Mouse (Mus musculus) heart, adult 2 months (tissue): ENCODE data around the gene Hist2h2aa1. TPM values are rescaled to one million over a fixed set of nuclear protein-coding genes. Genes with fewer than 3 reads are reported as not detected.
"Not testable (repeated sequence)": the region's sequence is repeated elsewhere in the genome, so short reads cannot be mapped to it uniquely, and the experiment has no call there.

Experiments
- DNase-seq, 2 experiments: peaks; one replicate each; pipeline ENCODE4 v3.0.0; 2021
- H3K27ac ChIP-seq: fragments of 200-600 bp; 2 replicates; pipeline ENCODE4 v1.8.1; 2022
- H3K27me3 ChIP-seq: fragments of 200-500 bp; 2 replicates; pipeline ENCODE4 v1.6.1; 2012; ENCODE audit warnings: mild to moderate bottlenecking, low read length, inconsistent platforms, mixed read lengths; ENCODE audit not compliant: control insufficient read depth, insufficient read depth
- H3K36me3 ChIP-seq: fragments of 200-500 bp; 2 replicates; pipeline ENCODE4 v1.6.1; 2012; ENCODE audit warnings: low read length, inconsistent platforms; ENCODE audit not compliant: control insufficient read depth, insufficient read depth
- H3K4me1 ChIP-seq: fragments of 200-500 bp; 2 replicates; pipeline ENCODE4 v1.6.1; 2011; ENCODE audit warnings: low read length; ENCODE audit not compliant: control insufficient read depth, insufficient read depth
- H3K4me3 ChIP-seq: fragments of 200-600 bp; 2 replicates; pipeline ENCODE4 v1.8.1; 2022
- H3K79me2 ChIP-seq: fragments of 200-500 bp; replicated peaks from 2 replicates; pipeline ENCODE4 v1.6.1; 2012; ENCODE audit warnings: mild to moderate bottlenecking, inconsistent platforms, low read length, moderate library complexity, mixed read lengths; ENCODE audit not compliant: control insufficient read depth, insufficient read depth
- H3K9ac ChIP-seq: fragments of 200-500 bp; 2 replicates; pipeline ENCODE4 v1.6.1; 2012; ENCODE audit warnings: low read depth, mild to moderate bottlenecking, control low read depth, inconsistent platforms, low read length, mixed read lengths
- CTCF ChIP-seq: fragments of 200-600 bp; IDR thresholded peaks from 2 replicates; pipeline ENCODE4 v1.8.1; 2022; ENCODE audit warnings: antibody characterized with exemption, mild to moderate bottlenecking, moderate library complexity
- EP300 ChIP-seq: fragments of 200-500 bp; IDR thresholded peaks from 2 replicates; pipeline ENCODE4 v1.6.1; 2011; ENCODE audit warnings: low read depth, low read length, control low read depth; ENCODE audit not compliant: insufficient read depth
- POLR2A ChIP-seq: fragments of 200-500 bp; IDR thresholded peaks from 2 replicates; pipeline ENCODE4 v1.6.1; 2011; ENCODE audit warnings: mild to moderate bottlenecking, low read depth, low read length, control low read depth; ENCODE audit not compliant: insufficient read depth
- WGBS: fragments of 180-500 bp; shearing (Covaris S2); methylation state at CpG from one replicate; pipeline ENCODE4 v1.1.7; 2018; 5-methylcytosine and 5-hydroxymethylcytosine counted together
- intact Hi-C: fragments of 180-260 bp; cut with DNase I; formaldehyde crosslinking; loops from one replicate; pipeline ENCODE4 v1.15.1; 2025
- polyA plus RNA-seq: library from polyadenylated mRNA; depleted of rRNA; stranded (reverse); fragments of >200 nt; gene quantifications from 2 replicates; pipeline ENCODE4 v1.2.3, GENCODE M21; 2012
- total RNA-seq, 2 experiments: library from RNA; stranded (reverse); gene quantifications; 2 replicates each; pipeline ENCODE4 v1.2.3; 2021

Hist2h2aa1 gene
- total and polyA plus RNA-seq, 3 experiments: 7.1 to 124 (median 13.0) TPM

DNA sequence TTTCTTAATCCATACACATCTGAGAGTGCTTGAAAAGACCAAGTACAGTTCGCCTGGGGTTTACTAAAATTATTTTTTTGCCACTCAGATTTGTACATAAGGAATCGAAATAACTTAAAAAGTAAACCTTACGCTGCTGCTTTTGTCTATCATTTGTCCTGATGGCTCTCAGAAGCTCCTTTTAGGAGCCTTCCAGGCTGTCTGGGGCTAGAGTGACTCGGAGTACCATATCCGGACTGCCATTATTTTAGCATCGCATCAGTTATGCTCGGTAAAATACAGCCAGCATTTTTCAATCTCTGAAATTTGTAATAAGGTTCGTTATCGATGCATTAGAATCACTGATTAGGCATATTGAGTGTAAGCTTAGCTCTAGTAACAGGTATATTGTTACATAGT lies 4.5 kb upstream of the Hist2h2aa1 start:
- 79% methylated on average over 9 of the region's 9 CpGs for WGBS
- Histone ChIP-seq H3K27me3 (no peaks in the 10 kb centered on the region), H3K9ac (no peak overlapping the region), H3K4me3 (peak overlapping the region; percentile 44), H3K4me1 (peaks cover 9% of the 10 kb centered on the region), H3K36me3 (peaks cover 8% of the 10 kb centered on the region), H3K79me2 (no peaks in the 10 kb centered on the region), H3K27ac (peak overlapping the region; percentile 89)
- TF ChIP-seq POLR2A: no peak
- intact Hi-C loops: no loop called here
- DNase-seq: no peak

DNA sequence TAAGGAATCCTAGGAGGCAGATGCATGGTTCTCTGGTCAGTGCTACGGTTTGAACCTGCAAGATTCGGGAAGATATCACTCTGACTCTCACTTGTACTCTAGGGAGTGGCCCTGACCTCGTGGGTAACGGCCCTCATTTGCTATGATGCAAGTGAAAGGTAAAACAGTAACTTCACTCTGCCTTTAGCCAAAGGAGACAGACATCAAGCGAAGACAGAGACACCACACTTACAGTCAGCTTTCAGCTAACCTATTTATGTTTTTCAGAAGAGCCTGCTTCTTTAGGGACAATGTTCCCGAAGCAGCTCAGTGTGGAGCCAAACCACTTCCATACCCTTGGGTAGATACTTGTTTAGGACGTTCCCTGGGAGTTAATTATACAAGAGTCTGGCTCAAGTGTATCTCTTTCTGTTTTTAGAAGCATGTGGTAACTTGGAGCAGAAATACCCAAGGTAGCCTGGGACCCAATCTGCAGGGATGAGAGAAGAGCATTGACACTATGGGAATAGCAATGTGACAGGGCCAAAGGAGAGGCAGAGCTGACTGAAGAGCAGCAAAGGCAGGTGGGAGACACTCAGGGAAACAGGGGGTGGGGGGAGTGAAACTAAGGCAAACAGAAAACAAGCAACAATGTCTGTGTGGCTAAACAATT lies 1.2 kb upstream of the Hist2h2aa1 start:
- TF ChIP-seq EP300: no peak
- TF ChIP-seq POLR2A: peak; percentile 10; the same call in 1 of the 2 replicates
- Histone ChIP-seq H3K4me3 (no peak overlapping the region; the same call in none of the 2 replicates), H3K27ac (peak overlapping the region; percentile 100), H3K9ac (peak overlapping the region; percentile 72), H3K36me3 (peaks cover 10% of the 10 kb centered on the region), H3K4me1 (peaks cover 9% of the 10 kb centered on the region), H3K27me3 (no peaks in the 10 kb centered on the region), H3K79me2 (no peaks in the 10 kb centered on the region)
- intact Hi-C loops: loop anchor here (2.0 kb wide), 1 partner anchor 19 kb away; the partner anchor contains the start of gene Hist2h4
- WGBS: 66% methylated on average over 7 of the region's 7 CpGs
- DNase-seq: peak in 1 of 2 experiments; percentile 24

DNA sequence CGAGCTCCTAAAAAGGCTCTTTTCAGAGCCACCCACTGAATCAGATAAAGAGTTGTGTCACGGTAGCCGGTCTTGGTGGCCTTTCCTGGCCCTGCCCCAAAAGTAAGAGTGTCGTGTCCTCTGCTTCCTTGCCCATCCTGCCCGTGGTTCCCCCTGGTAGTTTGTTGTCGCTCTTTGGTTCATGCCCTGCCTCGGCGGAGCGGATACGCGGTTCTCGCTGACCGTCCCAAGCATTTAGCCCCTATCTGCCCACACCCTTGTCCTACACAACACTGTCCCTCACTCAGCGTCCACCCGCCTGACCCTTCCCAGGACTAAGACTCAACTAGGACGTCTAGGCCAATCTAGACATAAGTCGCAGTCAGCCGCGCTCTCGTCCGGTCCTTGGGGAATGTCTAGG lies 721 bp downstream of the Hist2h2aa1 start:
- H3K4me1 ChIP-seq, H3K36me3 ChIP-seq, H3K79me2 ChIP-seq, H3K27ac ChIP-seq, intact Hi-C loops, H3K27me3 ChIP-seq, DNase-seq: not testable (repeated sequence)
- H3K4me3 ChIP-seq: peak overlapping the region; percentile 30; the same call in 1 of the 2 replicates
- WGBS: under 1% methylated on average over 10 of the region's 21 CpGs
- peak overlapping the region; percentile 78 for H3K9ac ChIP-seq

DNA sequence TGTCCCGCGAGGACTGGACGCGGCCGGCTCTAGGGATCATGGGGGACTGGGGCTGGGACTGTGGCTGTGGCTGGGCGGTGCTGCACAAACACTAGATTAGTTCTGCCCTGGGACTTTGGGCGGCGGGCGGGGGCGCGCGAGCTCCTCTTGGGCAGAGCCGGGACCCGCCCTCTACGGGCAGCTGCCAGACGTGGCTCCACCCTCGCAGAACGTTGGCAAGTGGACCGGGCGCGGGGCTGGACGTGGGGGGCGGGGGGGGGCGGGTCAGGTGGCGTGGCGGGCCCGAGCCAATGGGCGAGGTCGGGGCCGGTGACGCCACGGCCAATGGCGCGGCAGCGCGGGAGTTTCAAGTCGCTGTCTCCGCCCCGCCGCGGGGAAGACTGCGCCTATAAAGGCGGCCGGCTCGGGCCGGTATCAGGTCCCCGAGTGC lies 1.1 kb downstream of the Hist2h2aa1 start, which contains the start of gene Hist2h3c1:
Gene Hist2h3c1, plus strand, starts transcription at position 259 of the 430 bp plus-strand sequence.
- H3K36me3 ChIP-seq, H3K79me2 ChIP-seq, intact Hi-C loops, H3K27ac ChIP-seq, H3K27me3 ChIP-seq, H3K4me1 ChIP-seq: not testable (repeated sequence)
- WGBS: 0% methylated on average over 5 of the region's 47 CpGs
- peak within 1 kb of the TSS; percentile 30; the same call in 1 of the 2 replicates for H3K4me3 ChIP-seq
- peak in 1 of 2 experiments; percentile 25 for DNase-seq
- H3K9ac ChIP-seq: peak within 1 kb of the TSS; percentile 78

- DNase-seq: no peak
- TF ChIP-seq EP300 (no peak), CTCF (no peak), POLR2A (no peak)
- H3K27me3 ChIP-seq: no peaks in the 10 kb centered on the region
- H3K4me3 ChIP-seq: no peak overlapping the region
- intact Hi-C loops: no loop called here
- H3K9ac ChIP-seq: no peak overlapping the region
- peaks cover 5% of the 10 kb centered on the region for H3K4me1 ChIP-seq
- WGBS: 45% methylated on average over 11 of the region's 11 CpGs
- peaks cover 8% of the 10 kb centered on the region for H3K36me3 ChIP-seq
- no peaks in the 10 kb centered on the region for H3K79me2 ChIP-seq
- no peak overlapping the region for H3K27ac ChIP-seq
Observed at GRCm38 (mm10) chr3:96247356-96248140, 2.3 kb downstream of the Hist2h2aa1 start.
